Mouse (Mus musculus) left cerebral cortex, adult 2 months (tissue): ENCODE data around the gene Anapc2. TPM values are rescaled to one million over a fixed set of nuclear protein-coding genes. Genes with fewer than 3 reads are reported as not detected.
"Not testable (repeated sequence)": the region's sequence is repeated elsewhere in the genome, so short reads cannot be mapped to it uniquely, and the experiment has no call there.

Experiments
- DNase-seq, 2 experiments: peaks; one replicate each; pipeline ENCODE4 v3.0.0; 2021 to 2022; ENCODE audit warnings: low spot score in 2 of 2, mixed read lengths in 1 of 2; ENCODE audit errors: extremely low spot score in 1 of 2
- H3K27ac ChIP-seq: fragments of 200-600 bp; 2 replicates; pipeline ENCODE4 v1.8.1; 2022
- H3K4me3 ChIP-seq: fragments of 200-600 bp; 2 replicates; pipeline ENCODE4 v1.8.1; 2022
- CTCF ChIP-seq: fragments of 200-600 bp; IDR thresholded peaks from 2 replicates; pipeline ENCODE4 v1.8.1; 2022; ENCODE audit warnings: antibody characterized with exemption, mild to moderate bottlenecking, moderate library complexity
- intact Hi-C: fragments of 180-260 bp; cut with DNase I; formaldehyde crosslinking; loops from one replicate; pipeline ENCODE4 v1.15.1; 2025
- total RNA-seq, 2 experiments: library from RNA; stranded (reverse); gene quantifications; 2 replicates each; pipeline ENCODE4 v1.2.3; 2021

The Anapc2 gene
- total RNA-seq, 2 experiments from 2014 or later = 87.1 to 90.3 TPM

GRCm38 (mm10) chr2:25243342-25243741 is 28.9 kb upstream of the Anapc2 start:
- Histone ChIP-seq H3K4me3 (peak overlapping the region; percentile 68), H3K27ac (peak overlapping the region; percentile 91)
- intact Hi-C loops = no loop called here
- no peak for DNase-seq
- TF ChIP-seq CTCF = no peak

DNA sequence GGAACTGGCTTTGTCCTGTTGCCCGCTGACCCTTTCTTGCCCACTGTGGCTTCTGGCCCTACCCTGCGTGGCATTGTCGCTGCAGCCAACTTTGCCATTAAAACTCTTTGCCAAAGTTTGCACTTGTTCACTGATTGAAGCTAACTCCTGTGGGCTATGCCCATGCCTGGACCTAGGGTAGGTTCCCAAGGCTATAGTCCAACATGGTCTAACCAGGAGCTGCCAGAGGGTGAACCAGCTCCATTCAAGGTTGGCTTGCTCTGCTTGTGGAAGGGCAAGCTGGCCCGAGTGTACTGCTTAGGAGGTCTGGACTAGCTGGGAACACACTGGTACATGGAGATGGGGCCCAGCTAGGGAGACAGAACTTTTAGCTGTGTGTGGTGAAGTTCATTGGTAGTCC is 28.1 kb upstream of the Anapc2 start:
- intact Hi-C loops = no loop called here
- Histone ChIP-seq H3K27ac (no peak overlapping the region), H3K4me3 (no peak overlapping the region)
- TF ChIP-seq CTCF = no peak
- DNase-seq = no peak

DNA sequence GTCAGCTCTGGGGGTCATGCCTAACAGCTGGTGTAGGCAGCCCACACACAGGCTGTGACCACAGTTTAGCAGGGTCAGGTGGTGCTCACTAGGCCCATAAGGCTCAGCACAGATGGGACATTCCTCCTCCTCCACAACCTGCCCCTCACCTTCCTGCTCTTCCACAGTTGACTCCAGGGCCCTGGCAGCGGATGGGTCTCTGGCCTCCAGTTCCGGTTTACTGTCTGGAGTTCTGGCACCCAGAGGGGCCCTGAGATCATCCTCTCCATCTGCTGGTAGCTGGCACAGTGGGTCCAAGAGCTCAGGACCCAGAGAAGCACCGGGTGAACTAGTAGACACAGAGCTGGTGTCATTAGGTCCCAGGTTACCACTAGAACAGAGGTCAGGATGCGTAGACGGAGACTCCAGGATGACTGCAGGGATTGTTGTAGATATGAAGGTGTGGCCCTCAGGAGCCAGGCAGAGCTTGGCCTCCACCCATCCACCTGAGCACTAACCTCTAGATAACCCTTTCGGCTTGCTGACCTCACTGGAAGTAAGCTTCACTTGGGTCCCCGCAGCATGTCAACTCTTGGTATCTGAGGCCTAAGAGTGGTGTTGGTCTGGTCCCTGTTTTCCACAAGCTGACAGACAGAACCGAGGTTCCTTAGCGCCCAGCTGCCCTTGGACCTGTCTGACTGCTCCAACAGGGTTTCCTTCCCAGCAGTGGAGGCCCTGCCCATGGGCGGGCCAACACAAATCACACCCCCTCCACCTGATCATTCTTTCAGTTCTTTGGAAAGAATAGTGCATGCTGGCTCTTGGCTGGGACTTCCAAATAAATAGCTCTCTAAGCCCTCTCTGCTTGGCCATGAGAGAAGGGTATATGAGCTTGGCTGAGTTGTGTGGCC is 25.9 kb upstream of the Anapc2 start, which contains the start of gene AL732309.1:
TSS of gene AL732309.1 (minus strand) at position 681 of the 890 bp plus-strand sequence.
- TF ChIP-seq CTCF = no peak
- intact Hi-C loops = no loop called here
- H3K4me3 ChIP-seq = no peak within 1 kb of the TSS
- H3K27ac ChIP-seq = no peak within 1 kb of the TSS
- DNase-seq = no peak

DNA sequence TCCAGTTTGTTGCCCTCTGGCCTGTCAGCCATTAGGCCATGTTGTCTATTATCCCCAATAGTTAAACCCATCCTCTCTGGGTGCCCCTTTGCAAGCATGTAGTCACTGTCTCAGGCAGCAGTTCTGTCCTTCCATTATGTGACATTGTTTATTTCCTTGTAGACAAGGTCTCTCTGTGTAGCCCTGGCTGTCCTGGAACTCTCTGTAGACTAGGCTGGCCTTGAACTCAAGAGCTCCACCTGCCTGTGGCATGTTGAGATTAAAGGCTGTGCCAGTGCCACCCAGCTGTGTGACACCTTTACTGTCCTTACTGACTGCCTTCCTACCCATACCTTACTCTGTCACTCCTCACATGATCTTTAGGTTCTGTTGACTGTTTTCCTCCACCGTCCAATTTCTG is 19.9 kb upstream of the Anapc2 start:
- no peak for DNase-seq
- intact Hi-C loops = loop anchor here (2.0 kb wide), 1 partner anchor 24 kb away; no protein-coding TSS in a partner anchor
- Histone ChIP-seq H3K4me3 (no peak overlapping the region), H3K27ac (no peak overlapping the region)
- peak; percentile 31 for TF ChIP-seq CTCF

DNA sequence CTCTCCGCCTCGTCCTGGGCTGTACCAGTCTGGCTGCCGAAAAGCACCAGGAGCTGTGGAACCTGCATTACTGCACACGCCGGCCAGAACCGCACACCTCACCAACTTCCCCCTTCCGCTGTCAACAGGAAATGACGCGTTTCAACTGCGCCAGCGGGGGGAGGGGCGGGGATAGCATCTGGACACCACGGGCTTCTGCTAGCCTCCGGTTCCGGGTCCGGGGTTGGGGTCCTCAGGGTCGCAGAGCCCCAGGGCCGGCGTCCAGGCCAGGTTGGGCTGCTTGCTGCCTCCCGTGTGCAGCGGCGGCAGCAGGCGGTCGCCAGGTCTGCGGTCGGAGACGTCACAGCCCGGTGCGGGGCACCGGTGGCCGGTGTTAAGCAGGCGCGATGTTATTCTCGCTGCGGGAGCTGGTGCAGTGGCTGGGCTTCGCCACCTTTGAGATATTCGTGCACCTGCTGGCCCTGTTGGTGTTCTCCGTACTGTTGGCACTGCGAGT is 16.9 kb upstream of the Anapc2 start, which contains the start of gene Tmem203:
TSS of gene Tmem203 (plus strand) at position 156 of the 496 bp plus-strand sequence.
- TF ChIP-seq CTCF = no peak
- H3K4me3 ChIP-seq = peak within 1 kb of the TSS; percentile 71
- intact Hi-C loops = loop anchor here (1.0 to 2.0 kb wide), 2 partner anchors 17 to 63 kb away; partner anchors contain the start of genes Anapc2 and Ssna1
- H3K27ac ChIP-seq = peak within 1 kb of the TSS; percentile 90
- DNase-seq = peak; percentile 84 to 91

- intact Hi-C loops, H3K27ac ChIP-seq, DNase-seq: not testable (repeated sequence)
- TF ChIP-seq CTCF = peak; percentile 33
- peak overlapping the region; percentile 71 for H3K4me3 ChIP-seq
These were observed 15.7 kb upstream of the Anapc2 start for GRCm38 (mm10) chr2:25256443-25257109.

DNA sequence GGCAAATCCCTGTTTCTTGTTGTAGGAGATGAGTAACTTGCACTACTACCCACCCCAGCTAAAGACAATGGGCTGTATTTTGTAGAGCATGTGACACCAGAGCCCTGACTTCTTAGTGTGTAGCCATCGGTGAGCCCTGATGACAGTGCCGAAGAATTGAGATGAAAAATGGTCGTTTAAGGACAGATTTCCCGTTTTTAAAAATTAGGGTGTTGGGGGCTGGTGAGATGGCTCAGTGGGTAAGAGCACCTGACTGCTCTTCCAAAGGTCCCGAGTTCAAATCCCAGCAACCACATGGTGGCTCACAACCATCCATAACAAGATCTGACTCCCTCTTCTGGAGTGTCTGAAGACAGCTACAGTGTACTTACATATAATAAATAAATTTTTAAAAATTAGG is 15.0 kb upstream of the Anapc2 start:
- H3K4me3 ChIP-seq, H3K27ac ChIP-seq, DNase-seq, intact Hi-C loops: not testable (repeated sequence)

GRCm38 (mm10) chr2:25258887-25259286 is 13.4 kb upstream of the Anapc2 start:
- Histone ChIP-seq H3K27ac (no peak overlapping the region), H3K4me3 (no peak overlapping the region)
- intact Hi-C loops = no loop called here
- DNase-seq = no peak
- peak; percentile 57 for TF ChIP-seq CTCF

DNA sequence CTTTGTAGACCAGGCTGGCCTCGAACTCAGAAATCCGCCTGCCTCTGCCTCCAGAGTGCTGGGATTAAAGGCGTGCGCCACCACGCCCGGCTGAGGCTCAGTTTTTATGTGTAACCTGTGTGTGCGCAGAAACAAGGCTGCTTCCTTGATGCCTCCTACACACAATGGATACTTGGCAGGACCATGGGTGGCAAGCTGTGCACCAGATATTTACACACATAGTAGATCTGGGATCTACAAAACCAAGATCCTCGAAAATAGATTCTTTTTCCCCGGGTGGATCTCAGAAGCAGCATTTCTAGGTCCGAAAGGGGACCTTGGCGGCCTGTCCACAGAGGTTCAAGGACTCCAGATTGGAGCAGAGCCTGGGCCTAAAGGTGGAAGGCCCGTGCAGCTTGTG is 10.4 kb upstream of the Anapc2 start:
- no peak for TF ChIP-seq CTCF
- Histone ChIP-seq H3K4me3 (peak overlapping the region; percentile 86), H3K27ac (peak overlapping the region; percentile 83)
- DNase-seq = no peak
- intact Hi-C loops = loop anchor here (2.0 kb wide), 2 partner anchors 33 to 69 kb away; no protein-coding TSS in a partner anchor

- Histone ChIP-seq H3K4me3 (peak within 1 kb of the TSS; percentile 86), H3K27ac (peak within 1 kb of the TSS; percentile 83)
- TF ChIP-seq CTCF = no peak; the same call in none of the 2 replicates
- peak; percentile 88 to 92 for DNase-seq
- intact Hi-C loops = loop anchor here (2.0 kb wide), 2 partner anchors 34 to 70 kb away; no protein-coding TSS in a partner anchor
These were observed 9.9 kb upstream of the Anapc2 start, which contains the start of gene Tprn for GRCm38 (mm10) chr2:25262291-25262767. Gene Tprn, plus strand, starts transcription at chr2:25262618.

- intact Hi-C loops = loop anchor here (2.0 kb wide), 2 partner anchors 34 to 70 kb away; no protein-coding TSS in a partner anchor
- peak in 1 of 2 experiments; percentile 32 for DNase-seq
- Histone ChIP-seq H3K27ac (peak overlapping the region; percentile 77), H3K4me3 (peak overlapping the region; percentile 86)
- no peak; the same call in 1 of the 2 replicates for TF ChIP-seq CTCF
These were observed 9.3 kb upstream of the Anapc2 start for GRCm38 (mm10) chr2:25262795-25263622.
